Mouse (Mus musculus): ENCODE results near the gene Gckr.

DNA sequence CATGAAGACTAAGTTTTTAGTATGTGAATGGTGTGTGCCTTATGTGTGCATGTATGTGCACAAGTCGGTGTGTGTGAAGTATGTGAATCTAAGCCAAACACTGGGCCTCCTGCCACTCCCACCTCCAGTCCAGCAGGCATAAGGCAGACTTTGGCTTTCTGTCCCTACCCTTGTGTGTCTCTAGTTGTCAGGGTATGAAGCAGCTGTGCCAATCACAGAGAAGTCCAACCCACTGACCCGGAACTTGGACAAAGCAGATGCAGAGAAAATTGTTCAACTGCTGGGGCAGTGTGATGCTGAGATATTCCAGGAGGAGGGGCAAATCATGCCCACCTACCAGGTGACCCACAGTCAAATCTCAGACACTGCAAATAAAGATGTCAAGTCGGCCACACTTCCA is 738 bp downstream of the Gckr start:
- no peak for TF ChIP-seq EP300 (optimal IDR thresholded peaks at IDR 0.05)
- TF ChIP-seq CTCF (IDR thresholded peaks at IDR 0.05; ENCODE audit: low read depth): no peak
